Mouse (Mus musculus): ENCODE measurements around the gene Arid5b.
A peak's percentile ranks its signal among the peaks of the same experiment; 100 is the strongest.

The Arid5b gene

DNA sequence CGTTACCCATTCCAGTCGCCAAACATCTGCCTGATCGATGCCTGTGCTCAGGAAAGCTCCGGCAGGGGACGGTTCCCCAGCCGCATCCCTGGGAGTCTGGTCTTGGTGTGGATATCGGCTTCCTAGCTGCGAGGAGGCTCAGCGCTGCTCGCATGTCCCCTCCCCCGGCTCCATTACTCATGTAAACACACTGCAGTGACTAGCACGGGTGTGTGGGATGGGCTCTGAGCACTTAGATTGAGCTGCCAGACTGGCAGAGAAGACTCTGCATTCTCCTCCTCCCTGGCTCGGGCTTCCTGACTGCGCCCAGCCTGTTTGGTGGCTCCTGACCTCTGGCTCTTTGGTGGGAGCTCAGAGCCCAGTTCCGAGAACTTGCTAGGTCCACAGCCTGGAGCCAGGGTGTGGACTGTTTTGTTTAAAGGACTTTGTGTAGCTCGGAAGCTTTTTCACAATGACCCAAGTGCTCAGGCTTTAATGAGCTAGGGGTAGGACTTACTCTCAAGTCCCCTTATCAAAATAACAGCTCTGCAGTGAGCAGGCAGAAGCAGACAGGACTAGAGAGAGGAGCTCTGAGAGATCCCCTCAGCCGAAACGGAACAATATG lies 142.0 kb downstream of the Arid5b start:
- DNase-seq (ENCODE audit: low read depth): no peak

DNA sequence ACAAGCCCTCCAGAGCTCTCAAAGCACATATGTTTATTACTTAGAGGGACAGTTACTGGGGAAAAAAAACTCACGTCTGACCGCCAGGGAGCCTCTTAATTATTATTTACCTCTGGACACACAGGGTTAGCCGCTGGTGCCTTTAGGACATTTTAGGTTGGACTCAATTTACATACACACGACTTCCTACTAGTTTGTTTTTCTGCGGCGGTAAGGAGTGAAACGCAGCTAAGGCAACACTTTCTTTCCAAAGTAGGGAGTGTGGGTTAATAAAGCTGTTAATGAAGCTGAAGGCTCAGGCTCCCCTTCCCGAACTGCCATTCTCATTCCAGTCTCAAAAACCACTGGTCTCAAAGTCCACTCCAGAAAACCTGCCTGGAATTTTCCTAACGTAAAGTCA lies 142.5 kb downstream of the Arid5b start:
- DNase-seq (ENCODE audit: low read depth): no peak

DNA sequence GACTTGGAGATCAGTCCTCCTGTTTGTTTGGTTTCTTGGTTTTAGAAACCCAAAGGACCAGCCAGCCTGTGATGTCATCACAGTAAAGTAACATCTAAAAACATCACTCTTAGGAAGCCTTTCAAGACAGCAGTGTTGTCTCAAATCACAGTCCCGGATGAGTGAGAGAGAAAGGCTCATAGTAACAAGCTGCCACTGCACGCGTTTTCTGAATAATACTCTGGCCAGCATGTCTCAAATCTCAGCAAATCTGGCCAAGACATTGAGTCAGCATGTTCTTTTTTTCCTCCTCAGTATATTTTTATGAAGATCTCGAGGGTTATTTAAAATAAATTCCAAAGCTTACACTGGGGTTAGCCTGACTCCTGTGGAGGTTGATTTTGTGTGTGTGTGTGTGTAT lies 143.1 kb downstream of the Arid5b start:
- no peak for DNase-seq (ENCODE audit: low read depth)

DNA sequence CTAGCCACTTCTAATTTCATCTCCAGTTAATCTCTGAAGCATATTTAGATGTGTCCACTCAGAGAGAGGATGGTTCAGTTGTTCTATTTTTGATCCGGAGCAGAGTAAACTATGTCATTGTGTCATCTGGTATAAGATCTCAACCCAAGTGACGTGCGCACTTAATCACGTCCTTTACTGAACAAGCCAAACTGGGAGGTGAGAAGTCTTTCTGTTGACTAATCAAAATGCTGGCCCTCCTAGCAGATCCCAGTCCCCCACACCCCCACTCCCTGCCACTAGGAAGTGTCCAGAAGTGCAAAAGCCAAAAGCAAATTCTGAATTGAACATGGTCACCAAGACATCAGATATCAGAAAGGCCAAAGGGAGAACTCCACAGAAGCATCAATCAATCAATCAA lies 144.0 kb downstream of the Arid5b start:
- DNase-seq (ENCODE audit: low read depth): no peak

DNA sequence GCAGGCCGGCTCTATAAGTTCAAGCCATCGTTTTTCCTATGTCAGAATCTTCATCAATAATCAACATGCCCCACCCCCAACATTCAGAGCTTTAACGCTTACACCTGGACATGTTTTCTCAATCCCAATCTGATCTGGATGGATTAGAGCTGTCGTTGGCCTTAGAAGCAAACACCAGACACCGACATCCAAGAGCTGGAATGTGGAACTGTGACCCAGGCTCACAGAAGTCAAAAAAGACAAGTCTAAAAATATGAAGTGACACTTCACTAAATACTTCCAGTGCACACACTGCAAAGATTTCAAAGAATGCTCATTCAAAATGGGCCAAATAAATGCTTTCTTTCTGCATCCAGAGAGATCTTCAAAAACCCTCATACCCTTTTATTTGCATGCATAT lies 144.5 kb downstream of the Arid5b start:
- DNase-seq (ENCODE audit: low read depth): no peak

DNA sequence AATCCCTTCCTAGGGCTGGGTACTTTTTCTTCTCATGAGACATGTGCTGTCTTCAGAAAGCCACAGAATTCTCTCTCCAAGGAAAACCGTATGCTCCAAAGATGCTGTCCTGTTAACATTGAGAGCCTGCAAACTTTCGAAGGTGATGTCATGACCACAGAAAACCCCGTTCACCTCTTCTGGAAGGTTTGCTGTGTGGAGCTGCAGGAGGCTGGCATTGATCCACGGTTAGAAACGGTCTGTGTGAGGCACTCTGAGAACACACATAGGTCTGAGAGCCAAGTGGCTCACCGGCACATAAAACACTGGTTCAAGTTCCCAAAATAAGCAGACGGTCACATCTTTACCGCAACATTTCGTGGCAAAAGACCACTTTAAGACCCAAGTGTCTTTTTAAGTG lies 145.9 kb downstream of the Arid5b start:
- no peak for DNase-seq (ENCODE audit: low read depth)

DNA sequence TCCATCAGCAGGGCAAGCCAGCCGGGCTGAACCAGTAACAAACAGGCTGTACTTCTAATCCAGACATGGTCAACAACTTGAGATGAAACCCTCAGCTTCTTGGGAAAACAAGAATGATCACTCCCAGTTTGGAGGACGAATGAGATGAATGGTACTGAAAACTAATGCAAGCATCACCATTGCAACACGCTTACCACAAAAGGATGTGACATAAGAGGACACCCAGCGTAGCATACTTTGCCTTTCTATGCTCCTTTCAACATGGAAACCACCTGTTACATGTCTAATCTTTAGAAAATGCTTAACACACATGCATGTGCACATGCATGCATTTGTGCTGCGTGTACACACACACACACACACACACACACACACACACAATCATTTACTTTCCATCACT lies 146.4 kb downstream of the Arid5b start:
- peak; percentile 56 for DNase-seq (ENCODE audit: low read depth)

DNA sequence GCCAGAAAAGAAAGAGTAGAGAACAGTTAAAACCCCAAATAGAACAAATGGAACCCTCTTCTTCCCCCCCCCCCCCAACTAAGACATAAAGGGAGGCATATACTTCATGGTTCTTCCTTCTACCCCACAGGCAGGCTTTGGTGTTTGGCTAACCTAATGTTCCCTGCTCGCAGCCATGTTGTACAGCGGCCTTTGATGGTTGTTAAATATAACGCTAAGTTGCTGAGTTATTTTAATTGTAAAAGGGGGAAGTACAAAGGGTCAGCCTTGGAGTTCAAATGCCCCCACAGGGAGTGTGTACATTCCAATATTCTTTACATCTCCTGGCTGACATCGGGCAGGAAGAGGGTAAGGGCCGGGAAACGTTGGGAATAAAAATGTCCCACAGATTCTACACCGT lies 148.9 kb downstream of the Arid5b start:
- no peak for DNase-seq (ENCODE audit: low read depth)

DNA sequence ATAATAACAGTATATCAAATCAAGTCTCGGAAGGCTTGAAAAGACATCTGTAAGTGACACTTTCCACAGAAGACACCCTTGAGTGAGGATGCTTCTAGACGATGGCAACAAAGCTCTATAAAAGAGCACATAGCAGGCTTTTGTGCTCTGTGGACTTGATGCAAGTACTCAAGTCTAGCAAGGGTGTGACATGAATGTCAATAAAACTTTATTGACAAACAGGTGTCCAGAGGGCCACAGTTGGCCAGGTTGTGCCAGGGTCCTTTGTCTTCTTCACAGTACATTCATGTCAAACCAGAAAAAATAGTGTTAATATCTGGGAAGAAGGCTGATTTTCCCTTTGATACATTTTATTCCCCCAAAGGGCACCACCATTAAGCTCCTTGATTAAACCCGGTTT lies 149.5 kb downstream of the Arid5b start:
- no peak for DNase-seq (ENCODE audit: low read depth)

DNA sequence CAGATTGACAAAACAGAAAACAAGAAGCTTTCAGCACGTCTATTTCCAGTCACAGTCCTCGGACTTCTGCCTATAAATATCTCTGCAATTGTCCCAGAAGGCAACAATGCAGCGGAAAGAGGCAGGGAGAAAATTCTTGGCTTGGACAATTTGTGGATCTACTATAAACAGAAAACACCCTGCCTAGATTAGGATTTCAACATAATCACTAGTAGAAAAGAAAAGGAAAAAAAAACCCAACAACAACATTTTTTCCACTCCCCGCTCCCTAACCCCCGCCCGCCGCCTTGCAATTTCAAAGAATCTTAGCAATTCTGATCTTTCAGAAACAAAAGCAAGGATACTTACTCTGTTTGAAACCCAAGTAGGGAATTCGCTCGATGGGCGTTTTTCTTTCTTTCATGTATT lies 150.1 kb downstream of the Arid5b start:
- DNase-seq (ENCODE audit: low read depth): no peak

DNA sequence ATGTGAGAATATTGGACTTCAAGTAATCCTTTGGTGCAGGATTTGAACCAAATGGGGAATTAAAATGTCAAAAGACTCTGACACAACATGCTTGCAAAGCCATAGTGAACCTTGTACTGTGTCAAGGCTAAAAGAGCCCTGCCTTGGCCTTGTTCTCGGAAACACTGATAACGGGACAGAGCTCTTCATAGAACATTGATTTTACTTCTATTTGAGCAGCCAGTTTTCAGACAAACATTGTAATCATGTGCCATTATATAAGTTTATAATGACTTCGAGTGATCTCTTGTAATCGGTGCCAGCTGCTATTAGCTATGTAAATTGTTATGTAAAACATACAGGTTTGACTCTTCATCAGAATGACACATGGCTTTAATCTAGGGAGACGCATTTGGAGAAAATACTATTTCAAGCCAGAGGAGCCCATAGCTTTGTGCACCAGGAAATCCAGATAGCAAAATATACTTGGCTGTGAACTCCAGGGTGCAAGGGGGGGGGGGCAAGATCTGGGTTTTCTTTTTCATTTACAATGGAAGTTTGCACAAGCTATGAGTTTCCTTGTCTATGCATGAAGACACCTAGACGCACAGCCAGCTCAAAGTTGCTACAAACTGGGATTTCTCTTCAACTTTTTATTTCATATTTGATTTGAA lies 150.8 kb downstream of the Arid5b start:
- DNase-seq (ENCODE audit: low read depth): no peak

DNA sequence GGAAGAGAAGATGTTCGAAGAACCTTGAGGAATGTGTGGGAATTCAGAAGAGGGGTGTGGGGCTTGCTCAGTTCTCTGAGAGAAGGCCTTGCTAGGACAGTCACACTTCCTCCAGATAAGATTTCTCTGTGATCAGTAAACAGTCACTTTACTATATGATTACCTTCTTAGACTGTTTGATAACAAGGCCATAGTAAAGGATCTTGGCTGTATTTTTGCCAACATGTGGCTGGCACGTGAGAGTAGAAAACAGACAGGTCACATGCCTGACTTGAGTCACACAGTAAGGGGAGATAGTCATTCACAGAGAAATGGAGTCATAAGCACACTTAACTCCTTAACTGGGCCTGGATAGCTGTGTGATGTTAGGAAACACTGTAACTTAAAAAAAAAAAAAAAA lies 151.4 kb downstream of the Arid5b start:
- DNase-seq (ENCODE audit: low read depth): peak; percentile 52

DNA sequence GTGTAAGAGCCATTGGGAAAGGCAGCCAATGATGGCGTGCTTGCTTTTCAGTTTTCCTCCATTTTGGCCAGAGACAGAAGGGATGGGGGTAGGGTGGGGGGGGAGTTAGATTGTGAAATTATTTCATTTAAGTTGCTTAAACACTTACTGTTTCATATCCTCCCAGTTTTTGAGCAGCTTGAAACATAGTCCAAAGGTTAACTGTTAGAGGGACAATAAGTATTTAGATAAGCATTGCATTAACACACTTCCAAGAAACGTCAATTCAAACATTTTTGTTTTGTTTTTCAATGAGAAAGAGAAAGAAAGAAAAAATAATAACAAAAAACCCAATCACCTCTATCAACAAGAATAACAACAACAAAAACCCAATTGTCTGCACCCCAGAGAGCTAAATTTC lies 152.0 kb downstream of the Arid5b start:
- no peak for DNase-seq (ENCODE audit: low read depth)

DNA sequence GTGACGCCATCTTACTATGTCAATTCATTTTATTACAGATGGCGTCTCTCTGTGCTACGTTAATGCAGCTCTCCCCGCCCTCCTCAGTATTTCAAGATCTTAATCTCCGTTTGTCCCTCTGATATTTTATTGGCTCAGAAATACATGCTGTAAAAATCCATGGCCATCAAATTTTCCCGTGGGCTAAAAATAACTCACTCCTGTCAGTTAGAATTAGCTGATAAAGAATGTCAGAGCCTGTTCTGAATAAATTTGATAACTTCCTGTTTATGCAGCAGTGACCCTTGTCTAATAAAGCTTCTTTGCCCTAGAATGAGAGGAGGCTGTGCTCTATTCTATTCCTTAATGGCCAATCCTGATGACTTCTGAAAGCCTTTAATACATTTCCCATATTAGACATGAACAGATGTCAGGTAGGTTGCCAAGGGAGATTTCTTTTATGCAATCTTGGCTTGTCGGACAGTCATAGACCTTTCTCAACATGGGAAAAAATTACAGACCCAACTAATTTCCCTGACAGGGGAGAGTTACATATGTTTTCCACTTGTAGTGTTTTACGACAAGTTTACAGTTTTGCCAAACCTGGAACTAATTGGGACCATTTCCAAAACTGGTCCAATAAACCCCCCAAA lies 152.5 kb downstream of the Arid5b start:
- peak; percentile 47 for DNase-seq (ENCODE audit: low read depth)

DNA sequence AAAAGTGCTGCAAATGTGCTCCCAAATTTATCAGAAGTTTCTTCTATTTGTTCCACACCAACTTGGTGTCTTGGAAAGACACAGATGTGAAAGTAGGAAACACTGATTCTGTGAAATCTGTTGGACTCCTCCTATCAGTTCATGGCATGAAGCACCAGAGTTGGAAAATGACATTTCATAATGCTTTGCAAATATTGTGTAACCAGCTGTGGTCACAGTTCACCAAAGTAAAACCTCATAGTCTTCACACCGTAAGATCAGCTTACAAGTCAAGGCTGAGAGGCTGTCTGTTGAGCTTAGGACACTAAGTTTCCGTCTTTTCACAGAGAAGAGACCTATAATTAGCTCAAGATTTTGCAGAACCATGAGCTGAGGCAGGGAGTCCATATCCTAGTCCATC lies 153.6 kb downstream of the Arid5b start:
- peak; percentile 97 for DNase-seq (ENCODE audit: low read depth)

DNA sequence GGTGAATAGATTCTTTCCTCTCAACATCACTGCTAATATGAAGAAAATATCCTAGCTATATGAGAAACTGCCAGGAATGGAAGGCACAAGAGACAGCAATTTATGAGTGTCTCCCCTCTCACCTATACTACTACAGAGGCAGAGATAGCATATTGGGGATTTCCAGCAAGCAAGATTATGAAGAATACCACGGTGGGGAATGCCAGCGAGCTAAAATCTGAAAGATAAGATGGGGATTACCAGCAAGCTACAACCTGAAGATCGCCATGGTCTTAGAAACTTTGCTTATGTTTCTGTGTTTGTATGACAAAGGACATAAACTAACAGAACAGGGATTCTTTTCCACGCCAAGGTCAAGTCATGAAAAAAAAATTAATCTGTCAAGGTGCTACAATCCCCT lies 155.1 kb downstream of the Arid5b start:
- DNase-seq (ENCODE audit: low read depth): no peak

DNA sequence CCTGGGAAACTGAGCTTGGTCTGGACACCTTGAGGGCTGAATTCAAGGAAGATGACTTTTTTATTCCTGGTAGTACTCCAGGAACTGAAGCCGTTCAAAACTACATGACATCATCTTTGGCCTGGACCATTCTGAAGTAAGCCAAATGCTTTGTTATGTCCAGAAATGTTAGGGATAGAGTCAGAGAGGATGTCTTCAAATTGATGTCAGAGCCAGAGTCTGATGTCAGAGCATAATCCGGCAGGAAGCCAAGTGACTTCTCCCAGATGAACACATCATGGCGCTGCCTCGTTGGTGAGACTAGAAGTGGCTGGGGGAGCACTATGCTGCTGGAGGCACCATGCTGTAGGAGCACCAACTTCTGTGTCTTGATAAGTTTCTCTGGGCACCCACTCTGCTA lies 156.6 kb downstream of the Arid5b start:
- DNase-seq (ENCODE audit: low read depth): no peak

DNA sequence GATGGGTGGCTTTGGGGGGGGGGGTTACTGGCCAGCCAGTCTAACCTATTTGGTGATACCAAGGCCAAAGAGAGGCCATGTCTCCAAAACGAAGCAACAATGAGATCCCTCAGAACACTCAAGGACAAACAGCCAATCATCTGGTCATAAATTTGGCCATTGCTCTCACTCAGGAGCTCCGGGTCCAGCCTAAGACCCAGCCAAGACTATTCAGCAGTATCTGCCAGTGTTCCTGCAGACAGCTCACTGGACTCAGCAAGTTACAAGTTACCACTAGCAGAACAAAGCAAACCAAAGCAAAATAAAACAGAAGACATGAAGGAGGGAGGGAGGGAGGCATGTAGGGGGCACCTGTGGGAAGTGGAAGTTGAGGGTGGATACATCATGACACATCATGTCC lies 157.3 kb downstream of the Arid5b start:
- no peak for DNase-seq (ENCODE audit: low read depth)

DNA sequence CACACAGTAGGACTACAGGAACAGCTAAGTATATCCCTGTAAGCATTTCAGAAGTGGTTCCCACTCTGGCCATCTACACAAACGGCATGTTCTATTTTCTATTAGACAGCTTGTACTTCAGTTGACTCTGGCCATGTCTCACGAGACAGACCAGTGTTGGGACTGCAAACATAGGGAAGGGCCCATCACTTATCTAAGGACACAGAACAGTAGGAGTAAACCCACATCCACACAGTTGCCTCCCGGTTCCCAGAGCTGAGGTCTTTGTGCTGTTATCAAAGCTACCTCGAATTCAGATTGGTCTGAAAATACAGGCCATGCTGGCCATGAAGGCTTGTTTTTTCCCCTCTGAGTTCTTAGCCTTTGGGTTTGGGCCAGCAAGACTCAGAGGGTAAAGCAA lies 158.5 kb downstream of the Arid5b start:
- DNase-seq (ENCODE audit: low read depth): peak; percentile 22

DNA sequence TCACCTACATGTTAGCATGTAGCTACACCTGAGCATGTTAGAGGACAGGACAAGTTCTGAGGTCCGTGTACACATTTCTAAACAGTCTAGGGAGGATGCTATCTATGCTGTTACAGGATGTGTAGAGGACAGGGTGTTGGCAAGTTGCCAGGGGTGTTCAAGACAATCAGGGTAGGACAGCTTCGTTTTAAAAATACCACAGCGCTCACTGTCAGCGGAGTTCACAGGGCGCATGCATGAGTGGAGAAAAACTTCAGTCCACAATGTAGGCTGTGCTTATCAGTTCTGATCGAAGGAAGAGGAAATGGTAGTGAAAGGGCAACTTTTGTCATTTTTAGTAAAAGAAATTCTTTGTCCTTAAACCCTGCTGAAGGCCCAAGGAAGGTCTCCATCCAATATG lies 159.3 kb downstream of the Arid5b start:
- DNase-seq (ENCODE audit: low read depth): peak; percentile 90

DNA sequence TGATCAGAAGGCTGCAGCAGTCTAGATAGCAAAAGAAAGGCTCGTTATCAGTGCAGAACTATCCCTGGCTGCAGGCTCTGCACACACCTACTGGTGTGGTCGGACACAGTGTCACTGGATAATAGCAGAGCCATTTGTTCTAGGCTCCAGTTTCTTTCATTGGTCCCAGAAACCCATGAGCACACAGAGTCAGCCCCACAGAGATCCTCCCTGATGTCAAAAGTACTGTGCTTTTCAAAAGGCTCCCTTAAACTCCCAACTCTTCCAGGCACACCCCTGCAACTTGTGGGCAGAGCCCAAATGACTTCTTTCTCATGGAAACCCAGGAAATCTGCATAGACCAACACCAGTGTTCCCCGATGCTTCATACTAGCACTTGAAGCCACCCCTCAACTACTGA lies 163.6 kb downstream of the Arid5b start:
- DNase-seq (ENCODE audit: low read depth): no peak

DNA sequence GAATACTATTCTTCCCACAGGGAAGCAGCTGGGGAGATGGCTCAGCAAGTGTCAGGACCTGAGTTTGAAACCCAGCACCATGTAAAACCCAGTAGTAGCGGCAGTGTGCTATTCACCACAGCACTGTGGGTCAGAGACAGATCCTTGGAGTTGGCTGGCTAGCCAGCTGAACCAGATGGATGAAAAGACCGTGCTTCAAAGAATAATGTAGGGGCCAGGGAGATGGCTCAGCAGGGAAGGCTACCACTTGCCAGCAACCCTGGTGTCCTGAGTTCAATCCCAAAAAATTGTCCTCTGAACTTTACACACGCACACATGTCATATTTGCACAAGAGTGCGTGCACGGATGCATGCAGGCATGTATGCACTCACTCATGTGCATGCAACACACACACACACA lies 164.9 kb downstream of the Arid5b start:
- no peak for DNase-seq (ENCODE audit: low read depth)

DNA sequence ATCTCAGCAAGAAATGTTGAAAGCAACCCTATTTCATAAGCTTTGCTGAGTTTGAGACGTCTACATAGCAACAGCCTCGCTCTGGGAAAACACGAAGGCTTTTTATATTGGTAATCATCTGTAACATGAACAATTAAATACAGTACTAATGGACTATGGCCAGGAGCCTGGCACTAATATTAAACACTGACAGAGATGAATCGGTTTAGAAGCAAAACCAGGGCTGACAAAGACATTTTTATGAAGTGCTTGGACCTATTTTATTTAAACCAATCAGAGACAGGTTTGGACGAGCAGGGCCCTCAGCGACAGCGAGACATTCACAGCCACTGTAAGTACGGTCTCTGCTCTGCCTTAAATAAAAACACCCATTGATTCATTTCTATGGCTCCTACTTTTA lies 165.6 kb downstream of the Arid5b start:
- DNase-seq (ENCODE audit: low read depth): no peak

DNA sequence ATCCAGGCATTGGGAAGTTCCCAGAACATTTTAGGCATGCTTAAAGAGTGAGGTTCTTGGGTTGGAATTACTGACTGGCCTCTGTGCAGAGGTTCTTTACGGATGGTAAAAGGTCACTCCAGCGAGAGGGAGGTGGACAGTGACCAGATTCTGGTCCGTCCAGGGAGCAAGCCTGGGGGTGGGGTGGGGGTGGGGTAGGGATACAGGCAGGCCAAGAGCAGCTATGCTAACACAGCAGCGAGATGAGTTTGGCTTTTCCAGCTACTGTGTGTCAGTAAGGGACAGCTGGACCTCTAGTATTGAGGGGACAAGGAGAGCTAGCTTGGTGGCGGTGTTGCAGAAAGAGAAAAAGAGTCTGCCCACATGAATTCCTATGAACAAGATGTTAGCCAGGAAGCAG lies 167.9 kb downstream of the Arid5b start:
- DNase-seq (ENCODE audit: low read depth): no peak
